Mouse (Mus musculus) ovary, postnatal 36 days (tissue): Measurements from ENCODE around the gene Pabpc4.

Experiments
- DNase-seq: peaks from one replicate; pipeline ENCODE4 v3.0.0; 2022; ENCODE audit warnings: low spot score, mixed read lengths

Gene Pabpc4

GRCm38 (mm10) chr4:123261721-123262401 lies at the start of gene Pabpc4:
Gene Pabpc4, plus strand, starts transcription at chr4:123262351.
- DNase-seq: no peak

- no peak for DNase-seq
These were observed 48.2 kb upstream of the Pabpc4 start for GRCm38 (mm10) chr4:123213975-123214374.

- no peak for DNase-seq
These were observed 46.8 kb upstream of the Pabpc4 start for GRCm38 (mm10) chr4:123215367-123215766.

GRCm38 (mm10) chr4:123216782-123217181 lies 45.4 kb upstream of the Pabpc4 start:
- DNase-seq: no peak

- peak; percentile 77 for DNase-seq
These were observed 42.3 kb upstream of the Pabpc4 start for GRCm38 (mm10) chr4:123219720-123220357.

- DNase-seq: peak; percentile 51
These were observed 41.5 kb upstream of the Pabpc4 start for GRCm38 (mm10) chr4:123220637-123221036.

- DNase-seq: no peak
These were observed 38.8 kb upstream of the Pabpc4 start for GRCm38 (mm10) chr4:123223309-123223708.

GRCm38 (mm10) chr4:123225718-123226403 lies 36.3 kb upstream of the Pabpc4 start:
- DNase-seq: no peak

- DNase-seq: no peak
These were observed 34.4 kb upstream of the Pabpc4 start for GRCm38 (mm10) chr4:123227707-123228106.

GRCm38 (mm10) chr4:123228270-123228669 lies 33.9 kb upstream of the Pabpc4 start:
- DNase-seq: no peak

GRCm38 (mm10) chr4:123229166-123229565 lies 33.0 kb upstream of the Pabpc4 start:
- no peak for DNase-seq

- no peak for DNase-seq
These were observed 29.3 kb upstream of the Pabpc4 start for GRCm38 (mm10) chr4:123232841-123233240.

GRCm38 (mm10) chr4:123233492-123234084 lies 28.6 kb upstream of the Pabpc4 start, which contains the start of gene Heyl:
Gene Heyl, plus strand, starts transcription at chr4:123233556.
- DNase-seq: peak; percentile 77

GRCm38 (mm10) chr4:123235835-123236430 lies 26.2 kb upstream of the Pabpc4 start:
- DNase-seq: no peak

- DNase-seq: no peak
These were observed 25.6 kb upstream of the Pabpc4 start for GRCm38 (mm10) chr4:123236431-123237031.

GRCm38 (mm10) chr4:123237386-123238266 lies 24.5 kb upstream of the Pabpc4 start:
- DNase-seq: no peak

- peak; percentile 78 for DNase-seq
These were observed 22.6 kb upstream of the Pabpc4 start for GRCm38 (mm10) chr4:123239361-123240203.

- DNase-seq: no peak
These were observed 15.9 kb upstream of the Pabpc4 start for GRCm38 (mm10) chr4:123246221-123246620.

GRCm38 (mm10) chr4:123246651-123247050 lies 15.5 kb upstream of the Pabpc4 start:
- DNase-seq: no peak
